Mouse (Mus musculus) ovary, postnatal 36 days (tissue): ENCODE measurements around the gene Fgfr2.
A peak's percentile ranks its signal among the peaks of the same experiment; 100 is the strongest.

Source experiments
- DNase-seq: peaks from one replicate; pipeline ENCODE4 v3.0.0; 2022; ENCODE audit warnings: low spot score, mixed read lengths

Fgfr2 gene

DNA sequence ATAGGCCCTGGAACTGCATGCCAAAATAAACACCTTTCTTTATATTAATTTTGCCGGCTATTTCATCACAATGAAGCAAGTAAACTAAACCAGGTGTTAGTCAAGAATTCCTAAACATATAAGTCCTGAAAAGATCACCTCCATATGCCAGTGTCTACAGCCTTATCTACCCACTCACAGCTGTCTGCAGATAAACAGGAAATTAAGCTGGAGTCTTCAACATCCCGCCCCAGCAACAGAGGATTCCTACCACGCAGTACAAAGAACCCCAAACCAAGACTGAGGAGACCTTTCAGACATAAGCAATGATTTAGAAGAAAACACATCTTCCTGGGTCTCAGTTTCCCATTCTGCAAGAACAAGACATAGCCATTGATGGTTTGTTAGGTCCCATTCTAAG is 235.1 kb downstream of the Fgfr2 start:
- DNase-seq: no peak

DNA sequence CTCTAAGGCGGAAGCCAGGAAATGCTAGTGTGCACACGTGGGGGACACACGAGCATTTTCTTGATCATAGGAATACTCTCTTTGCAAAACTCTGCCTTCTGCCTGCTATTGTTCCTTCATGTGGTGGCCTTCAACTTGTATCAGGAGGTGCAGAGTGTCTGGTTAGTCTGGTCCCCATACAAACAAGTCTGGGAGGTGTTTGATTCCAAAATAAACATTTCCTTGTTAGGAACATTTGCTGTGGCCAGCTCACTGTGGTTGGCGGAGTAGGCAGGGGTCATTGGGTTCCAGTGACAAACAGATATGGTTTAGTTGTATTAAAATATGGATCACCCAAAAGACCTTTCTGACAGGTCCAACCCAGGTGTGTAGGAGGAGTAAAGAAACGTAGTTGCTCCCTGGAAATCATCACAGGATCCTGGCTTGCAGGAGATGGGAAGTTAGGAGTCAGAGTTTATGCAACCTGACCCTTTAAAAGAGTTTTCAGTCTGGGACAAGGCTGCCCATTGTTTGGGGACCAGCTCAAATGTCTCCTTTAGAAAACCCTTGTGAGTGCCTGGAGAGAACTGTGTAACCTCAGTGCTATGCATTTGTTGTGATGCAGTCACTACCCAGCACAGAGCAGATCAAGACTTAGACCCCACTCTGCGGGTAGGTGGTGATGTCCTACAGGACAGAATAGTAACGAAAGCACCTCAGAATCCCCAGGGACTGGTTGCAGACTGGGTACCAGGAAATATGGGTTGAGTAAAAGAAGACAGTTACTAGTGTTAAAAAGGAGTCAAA is 235.9 kb downstream of the Fgfr2 start:
- DNase-seq: no peak

DNA sequence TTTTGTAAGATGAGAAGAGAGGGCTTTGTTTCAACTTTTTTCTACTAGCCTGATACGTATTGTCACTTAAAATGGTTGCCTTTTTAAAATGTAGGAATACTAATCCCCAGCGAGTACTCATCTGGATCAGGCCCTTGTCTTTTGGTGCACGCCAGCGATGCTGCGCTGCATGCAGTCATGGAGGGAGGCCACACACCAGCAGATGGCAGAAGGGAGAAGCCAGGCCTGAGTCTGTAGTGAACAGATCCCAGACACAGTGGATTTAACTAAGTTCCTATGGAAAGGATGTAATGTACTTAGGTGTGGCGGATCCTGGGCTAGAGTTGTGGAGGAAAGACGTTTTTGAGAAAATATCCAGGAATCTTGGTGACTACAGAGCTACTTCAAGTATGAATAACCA is 239.1 kb downstream of the Fgfr2 start:
- no peak for DNase-seq

DNA sequence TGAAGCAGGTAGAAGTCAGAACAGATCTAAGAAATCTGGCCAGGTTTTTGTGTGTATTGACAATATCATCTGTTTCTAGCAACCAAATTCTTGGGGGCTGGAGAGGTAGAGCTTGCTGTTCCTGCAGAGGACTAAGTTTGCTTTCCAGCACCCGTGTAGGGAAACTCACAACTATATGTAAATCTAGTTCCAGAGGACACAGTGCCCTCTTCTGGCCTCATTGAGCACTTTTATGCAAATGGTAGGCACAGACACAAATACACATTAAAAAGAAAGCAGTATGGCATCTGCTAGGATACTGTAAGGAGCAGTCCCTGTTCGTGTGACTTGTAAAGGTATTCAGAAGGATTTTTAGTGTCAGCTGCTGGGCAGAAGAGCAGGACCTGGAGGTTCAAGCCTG is 240.8 kb downstream of the Fgfr2 start:
- no peak for DNase-seq

DNA sequence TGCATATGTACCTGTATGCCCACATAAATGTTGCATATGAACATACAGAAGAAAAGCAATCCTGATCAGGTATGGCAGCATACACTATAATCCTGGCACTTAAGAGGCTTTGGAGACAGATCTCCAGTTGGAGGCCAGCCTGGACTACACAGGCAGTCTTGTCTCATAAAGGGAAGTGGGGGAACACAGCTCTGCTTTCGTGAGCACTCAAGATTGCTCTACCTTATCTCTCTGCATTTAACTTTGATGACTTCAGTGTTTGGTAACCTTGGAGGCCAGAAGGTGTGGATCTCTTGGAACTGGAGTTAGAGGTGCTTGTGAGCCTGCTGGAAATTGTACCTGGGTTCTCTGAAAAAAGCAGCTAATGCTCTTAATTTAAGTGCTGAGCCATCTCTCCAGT is 242.9 kb downstream of the Fgfr2 start:
- no peak for DNase-seq

DNA sequence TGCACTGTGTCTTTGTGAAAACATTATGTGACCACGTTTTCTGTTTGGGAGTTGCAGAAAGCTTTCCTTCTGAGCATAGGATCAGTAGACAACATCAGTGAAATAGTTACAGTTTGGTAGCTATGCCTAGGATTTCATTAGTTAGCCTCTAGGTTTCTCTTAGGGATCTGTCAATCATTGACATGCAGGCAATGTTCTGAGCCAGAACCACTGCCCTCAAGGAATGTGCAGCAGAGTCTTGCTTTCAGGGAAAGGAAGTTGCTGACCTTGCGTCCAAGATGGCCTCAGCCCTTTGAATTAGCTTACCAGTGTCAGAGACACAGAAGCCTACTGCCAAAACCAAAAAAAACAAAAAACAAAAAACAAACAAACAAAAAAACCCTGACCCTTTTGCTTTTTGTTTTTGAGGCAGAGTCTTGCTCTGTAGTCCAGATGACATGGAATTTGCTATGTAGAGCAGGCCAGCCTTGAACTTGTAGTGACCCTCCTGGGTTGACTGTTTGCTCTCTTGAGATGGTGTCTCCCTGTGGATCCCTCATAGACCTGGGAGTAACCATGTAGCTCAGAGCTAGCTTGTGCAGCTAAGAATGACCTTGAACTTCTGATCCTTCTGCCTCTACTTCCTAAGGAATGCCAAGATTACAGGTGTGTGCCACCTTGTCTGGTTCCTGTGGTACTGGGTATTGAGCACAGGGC is 247.6 kb downstream of the Fgfr2 start:
- no peak for DNase-seq

DNA sequence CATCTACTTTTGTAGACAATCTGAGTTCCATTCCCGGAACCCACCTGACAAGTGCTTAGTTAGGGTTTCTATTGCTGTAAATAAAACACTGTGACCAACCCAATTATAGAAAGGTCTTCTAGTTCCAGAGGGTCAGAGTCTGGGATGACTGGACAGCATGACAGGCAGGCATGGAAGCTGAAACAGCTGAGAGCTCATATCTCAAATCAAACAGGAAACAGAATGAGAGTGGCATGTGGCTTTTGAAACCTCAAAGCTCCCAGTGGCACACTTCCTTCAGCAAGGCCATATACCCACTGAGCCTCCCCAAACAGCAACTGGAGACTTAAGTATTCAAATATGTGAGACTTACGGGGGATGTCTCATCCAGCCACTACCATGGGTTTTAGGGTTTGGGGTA is 250.1 kb downstream of the Fgfr2 start:
- DNase-seq: no peak

DNA sequence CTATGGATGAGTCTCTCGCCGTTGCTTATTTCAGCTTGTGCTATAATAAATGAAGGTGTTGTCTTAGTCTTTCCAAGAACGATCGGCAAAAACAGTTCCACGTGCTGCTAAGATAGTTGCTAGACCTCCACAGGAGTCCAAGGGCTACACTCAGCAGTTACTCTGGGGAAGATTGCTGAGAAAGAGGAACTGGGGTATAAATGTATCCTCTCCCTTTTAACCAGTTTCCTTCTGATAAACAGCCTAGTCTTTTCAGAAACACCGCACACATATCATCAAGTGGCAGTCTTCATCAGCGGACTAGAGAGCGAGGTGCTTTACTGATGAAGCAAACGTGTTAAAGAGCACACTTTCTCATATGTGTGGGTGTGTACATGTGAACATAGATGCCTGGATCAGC is 256.8 kb downstream of the Fgfr2 start:
- DNase-seq: no peak

DNA sequence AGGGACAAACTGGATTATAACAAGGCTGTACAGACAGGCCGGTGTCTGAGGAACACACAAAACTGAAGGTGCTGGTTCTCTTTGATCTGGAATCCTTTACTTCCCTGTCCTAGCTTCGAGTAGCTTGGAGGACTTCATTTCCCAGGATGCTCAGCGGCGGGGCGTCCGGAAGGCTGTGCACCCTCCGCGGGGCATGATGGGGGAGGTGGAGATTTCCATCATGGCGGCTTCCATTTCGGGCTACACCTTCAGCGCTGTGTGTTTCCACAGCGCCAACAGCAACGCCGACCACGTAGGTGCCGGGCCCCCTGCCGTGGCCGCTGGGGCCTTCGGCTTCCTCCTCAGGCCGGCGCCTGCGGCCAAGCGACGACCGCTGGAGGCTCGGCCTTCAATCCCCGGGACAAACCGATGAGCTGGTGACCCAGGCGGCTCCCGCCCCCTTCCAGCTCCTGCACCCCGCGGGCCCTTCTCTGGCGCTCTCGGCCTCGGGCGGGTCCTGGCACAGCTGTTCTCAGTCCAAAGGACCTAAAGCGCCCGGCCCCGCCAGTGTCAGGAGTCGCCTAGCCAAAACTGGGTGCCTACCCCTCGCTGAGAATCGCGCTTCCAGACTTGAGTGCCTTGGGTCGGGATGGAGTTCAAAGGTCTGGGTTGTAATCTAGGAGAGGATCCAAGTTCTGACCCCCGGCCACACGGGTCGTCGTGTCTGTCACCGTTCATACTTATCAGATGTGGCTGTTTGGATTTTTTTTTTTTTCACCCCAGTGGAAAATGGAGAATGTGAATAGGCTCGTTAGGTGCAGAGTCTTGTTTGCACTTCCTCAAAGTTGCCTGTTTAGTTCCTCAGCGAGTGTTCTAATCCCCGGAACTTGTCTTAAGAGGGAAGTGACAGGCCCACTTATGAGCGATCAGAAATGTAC is 263.9 kb downstream of the Fgfr2 start, which contains the start of gene Abraxas2:
Abraxas2 (plus strand) TSS at position 184 of the 917 bp plus-strand sequence.
- peak; percentile 88 for DNase-seq

DNA sequence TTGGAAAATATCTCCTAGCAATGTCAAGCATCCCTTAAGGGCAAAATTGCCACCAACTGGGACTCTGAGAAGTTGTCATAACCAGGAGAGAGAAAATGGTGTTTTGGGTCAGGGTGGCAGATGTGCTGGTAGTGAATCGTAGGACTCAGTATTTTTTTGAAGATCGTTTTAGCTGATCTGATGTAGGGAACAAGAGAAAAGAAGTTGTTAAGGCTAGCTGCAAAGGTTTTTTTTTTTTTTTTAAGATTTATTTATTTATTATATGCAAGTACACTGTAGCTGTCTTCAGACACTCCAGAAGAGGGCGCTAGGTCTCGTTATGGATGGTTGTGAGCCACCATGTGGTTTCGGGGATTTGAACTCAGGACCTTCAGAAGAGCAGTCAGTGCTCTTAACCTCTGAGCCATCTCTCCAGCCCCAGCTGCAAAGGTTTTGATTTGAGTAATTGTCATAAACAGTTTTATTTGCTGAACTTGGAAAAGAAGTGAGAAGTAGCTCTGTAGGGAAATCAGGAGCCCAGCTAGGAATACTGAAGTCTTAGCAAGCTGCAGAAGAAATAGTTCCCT is 265.0 kb downstream of the Fgfr2 start:
- no peak for DNase-seq

DNA sequence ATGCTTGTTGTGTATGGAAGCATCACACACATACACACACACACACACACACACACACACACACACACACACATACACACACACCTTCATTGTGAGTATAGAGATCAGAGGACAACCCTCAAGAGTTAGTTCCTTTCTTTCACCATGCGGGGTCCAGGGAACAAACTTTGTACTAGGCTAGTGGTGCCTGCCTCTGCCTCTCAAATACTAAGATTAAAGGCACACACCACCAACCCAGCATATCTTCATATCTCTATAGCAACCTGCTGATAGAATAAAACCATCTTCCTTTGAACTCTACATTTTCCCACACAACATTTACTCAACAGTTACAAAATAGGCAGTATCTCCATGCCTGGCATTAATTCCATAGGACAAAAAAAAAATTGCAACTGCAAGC is 267.1 kb downstream of the Fgfr2 start:
- DNase-seq: no peak

DNA sequence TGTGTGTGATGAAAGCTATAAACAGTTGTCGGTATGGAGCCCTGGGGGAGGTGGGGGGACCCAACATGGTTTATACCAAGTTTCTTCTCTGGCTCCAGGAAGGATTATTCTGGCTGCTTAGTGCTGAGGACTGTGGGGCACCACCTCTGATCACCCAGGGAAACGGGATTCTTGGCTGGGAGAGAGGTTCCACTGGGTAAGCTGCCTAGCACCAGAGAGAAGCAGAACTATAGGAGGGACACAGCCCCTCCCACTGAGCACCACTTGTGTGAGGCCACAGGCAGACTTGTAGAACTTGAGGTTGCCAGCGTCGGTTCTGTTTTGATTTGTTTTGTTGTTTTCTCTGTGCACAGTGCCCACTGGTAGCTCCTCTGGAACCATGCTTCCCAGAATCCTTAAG is 269.2 kb downstream of the Fgfr2 start:
- DNase-seq: no peak

DNA sequence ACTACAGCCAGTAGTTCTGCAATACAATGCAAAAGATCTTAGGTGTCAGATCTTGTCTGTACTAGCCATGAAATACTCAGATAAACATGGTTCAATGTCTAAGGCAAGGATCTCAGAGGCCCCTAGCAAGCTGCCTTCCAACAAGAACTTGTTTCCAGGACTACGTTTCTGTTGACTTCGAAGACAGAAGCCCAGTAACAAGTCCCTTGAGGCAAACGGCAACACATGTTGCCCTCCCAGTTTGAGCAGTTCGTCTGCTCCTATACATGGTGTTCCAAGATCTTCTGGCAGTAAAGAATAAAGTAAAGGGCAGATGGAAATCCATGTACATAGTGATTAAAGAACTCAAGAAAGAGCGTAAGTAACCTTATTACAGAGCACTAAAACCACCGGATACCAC is 269.8 kb downstream of the Fgfr2 start:
- DNase-seq: no peak

DNA sequence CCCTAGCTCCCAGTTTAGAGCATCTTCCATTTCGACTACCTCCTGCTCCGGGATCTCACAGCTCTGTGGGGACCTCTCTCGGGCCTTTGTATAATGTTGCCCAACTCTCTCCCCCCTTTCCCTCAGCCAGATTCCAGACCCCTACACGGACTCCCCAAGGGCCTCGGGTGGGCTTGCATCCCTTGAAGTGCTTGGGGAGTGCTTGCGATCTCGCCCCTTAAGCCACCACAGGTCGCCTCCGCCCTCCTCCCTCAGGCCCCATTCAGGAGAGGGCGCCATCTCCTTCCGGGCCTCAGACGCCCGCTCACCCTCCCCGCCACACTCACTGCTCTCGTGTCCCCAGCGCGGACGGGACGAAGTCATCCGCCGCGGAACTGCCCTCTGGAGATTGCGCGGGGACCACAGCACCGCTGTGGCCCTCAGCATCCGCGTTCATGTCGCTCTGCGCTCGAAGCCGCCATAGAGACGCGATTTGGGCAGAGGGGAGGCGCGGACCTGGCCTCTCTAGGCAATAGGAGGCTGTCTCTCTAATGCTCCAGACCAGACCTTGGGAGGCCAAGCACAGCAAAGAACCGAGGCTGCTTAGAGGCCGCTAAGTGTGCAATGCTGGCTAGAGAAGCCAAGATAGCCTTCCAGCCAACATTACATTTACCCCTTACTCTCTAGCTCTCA is 270.8 kb downstream of the Fgfr2 start, which contains the start of gene Eef1akmt2:
Eef1akmt2 (minus strand) TSS at position 501 of the 672 bp plus-strand sequence.
- DNase-seq: peak; percentile 83

DNA sequence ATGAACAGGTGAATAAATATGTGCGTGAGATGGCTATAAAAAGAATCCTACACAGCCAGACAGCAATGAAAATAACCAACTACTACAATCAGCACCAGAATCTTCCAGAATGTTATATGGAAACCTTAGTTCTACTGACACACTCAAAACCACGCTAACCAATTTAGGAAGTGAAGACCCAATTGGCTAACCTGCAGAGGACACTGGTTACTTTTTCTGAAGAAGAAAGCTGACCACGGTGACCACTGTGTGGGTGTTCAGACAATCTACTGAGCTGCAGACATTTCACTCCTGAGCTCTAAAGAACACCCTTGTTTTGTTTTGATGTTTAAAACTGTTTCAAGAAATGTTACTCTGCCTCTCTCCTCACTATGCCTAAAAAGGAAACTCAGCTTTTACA is 280.0 kb downstream of the Fgfr2 start:
- no peak for DNase-seq

DNA sequence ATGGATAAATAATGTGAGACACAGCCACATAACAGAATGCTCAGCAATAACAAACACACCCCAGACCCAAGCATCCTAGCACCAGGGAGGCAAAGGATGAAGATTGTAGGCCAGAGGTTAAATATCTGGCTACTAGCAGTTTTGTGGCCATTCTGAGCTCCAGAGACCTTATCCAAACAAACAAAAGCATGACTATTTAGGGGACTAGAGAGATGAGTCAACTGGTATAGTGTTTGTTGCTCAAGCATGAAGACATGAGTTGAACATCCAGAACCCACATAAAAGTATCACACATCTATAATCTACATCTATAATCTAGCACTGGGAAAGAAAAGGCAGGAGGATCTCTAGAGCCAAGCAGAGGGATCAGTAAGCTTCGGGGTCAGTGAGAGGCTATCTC is 280.7 kb downstream of the Fgfr2 start:
- no peak for DNase-seq

DNA sequence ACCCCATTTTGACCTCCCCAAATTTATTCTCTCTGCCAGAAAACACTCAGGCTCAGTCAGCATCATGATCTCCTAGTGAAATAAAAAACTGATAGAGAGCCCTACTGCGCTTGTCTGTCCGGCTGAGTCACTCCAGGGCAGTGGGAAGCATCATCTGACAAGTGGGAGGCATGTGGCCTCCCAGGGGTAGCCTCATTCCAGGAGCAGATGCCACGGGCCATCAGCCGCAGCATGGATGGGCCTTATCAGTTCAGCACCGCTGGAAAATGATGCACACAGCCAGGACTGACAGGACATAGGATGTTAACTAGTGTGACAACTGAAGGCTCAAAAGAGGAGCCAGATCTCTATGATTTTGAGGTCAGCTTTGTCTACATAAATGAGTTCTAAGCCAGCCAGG is 281.9 kb downstream of the Fgfr2 start:
- DNase-seq: no peak

DNA sequence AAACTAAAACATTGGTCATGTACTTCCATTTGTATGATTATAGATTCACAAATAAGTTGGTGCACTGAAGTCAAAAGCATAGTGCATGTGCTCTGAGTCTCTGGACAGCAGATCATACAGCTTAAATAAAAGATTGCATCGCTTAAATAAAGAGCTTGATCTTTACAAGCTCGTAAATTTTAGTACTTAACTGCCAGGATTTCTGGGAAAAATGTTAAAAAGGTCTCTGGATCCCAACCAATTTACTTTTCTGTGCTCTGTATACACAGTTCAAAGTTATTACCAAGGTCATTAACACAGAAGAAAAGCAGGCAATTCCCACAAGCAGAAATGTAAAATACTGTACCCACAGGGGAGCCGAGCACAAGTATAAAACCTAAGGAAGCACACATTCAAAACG is 292.2 kb downstream of the Fgfr2 start:
- no peak for DNase-seq

DNA sequence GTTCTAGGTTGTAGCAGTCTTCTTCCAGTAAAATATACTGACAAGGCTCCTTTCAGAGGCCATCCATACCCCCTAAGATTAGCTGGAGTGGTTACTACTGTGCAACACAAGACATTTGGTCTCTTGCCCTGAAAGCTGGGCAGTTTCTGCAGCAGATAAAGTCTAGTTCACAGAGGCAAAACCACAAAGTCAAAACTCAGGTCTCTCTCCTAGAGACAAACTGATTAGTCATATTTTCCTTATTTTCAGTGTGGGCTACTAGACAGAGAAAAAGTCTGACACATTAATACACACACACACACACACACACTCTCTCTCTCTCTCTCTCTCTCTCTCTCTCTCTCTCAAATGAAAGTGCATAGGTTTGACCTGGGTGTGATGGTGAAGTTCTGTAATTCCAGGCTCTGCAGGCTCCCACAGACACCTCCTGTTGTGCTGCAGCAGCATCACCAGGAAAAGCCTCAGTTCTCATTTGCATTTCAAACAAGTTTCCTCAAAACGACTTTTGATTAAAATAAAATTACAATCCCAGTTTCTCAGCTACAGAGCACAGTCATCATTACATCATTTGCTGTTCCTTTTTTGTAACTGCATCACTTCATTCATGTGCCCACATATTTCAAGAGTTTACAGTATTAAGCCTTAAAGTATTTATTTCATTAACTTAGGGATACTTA is 298.7 kb downstream of the Fgfr2 start:
- DNase-seq: no peak

DNA sequence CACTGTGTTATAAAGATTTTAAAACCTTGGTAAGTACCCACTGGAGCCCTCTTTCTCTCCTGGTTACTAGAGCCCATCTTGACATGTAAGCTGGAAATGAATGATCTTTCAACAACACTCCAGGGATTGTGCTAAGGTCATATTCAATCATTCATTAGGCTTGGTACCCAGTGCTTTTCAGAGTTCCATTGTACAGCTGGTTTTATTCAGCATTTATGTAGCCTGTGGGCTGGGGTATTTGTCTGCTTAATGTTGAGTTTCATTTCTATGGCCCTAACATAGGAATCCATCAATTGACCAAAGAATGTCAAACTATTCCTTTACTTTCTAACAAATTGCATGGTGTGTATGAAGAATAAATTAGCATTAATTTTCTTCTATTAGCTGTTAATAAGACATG is 299.3 kb downstream of the Fgfr2 start:
- no peak for DNase-seq

DNA sequence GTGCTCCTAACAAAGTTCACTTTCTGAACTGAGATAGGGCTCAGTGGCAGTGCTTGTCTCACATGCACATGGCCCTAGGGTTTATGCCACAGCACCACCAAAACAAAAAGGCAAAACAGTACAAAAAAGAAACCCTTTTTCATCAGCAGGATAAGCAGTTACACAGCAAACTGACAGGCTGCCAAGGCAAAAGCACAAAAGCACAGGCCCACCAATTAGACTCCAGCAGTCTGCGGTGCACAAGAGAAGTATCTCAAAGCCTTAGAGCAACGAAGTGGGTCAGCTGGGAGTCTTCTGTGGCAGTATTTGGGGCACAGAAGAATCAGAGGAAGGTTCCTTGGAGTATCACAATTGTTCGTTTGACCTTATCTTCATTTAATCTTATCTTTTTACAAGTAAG is 302.5 kb downstream of the Fgfr2 start:
- no peak for DNase-seq
